Mouse (Mus musculus): ENCODE data around the gene Dctn2. TPM values are rescaled to one million over a fixed set of nuclear protein-coding genes. Genes with fewer than 3 reads are reported as not detected.

The Dctn2 gene
- polyA plus RNA-seq, 1 experiment = 250 TPM

DNA sequence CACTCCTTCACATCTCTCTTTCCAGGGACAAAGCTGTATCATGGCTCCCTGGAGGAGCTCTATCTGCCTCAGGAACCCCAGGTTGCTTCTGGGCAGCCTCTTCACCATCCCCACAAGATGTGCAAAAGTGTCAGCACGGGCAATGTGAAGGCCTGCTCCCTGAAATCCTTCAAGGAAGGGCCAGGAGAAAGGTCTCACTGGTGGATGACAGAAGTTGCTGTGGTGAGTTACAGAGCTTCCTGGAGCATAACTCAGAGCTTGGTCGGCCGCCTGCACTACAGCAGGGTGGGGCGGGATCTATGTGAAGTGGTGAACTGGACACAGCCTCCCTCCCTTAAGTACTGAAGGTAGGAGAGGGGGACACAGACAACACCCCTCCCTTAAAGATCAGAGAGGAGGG lies 56.5 kb downstream of the Dctn2 start:
- no peaks in the 10 kb centered on the region for H3K79me2 ChIP-seq (ENCODE audit: control insufficient read depth, insufficient read depth)
- peaks cover 38% of the 10 kb centered on the region for H3K27me3 ChIP-seq (ENCODE audit: control insufficient read depth, insufficient read depth, insufficient read length)
- H3K36me3 ChIP-seq (ENCODE audit: control insufficient read depth, insufficient read depth) = no peaks in the 10 kb centered on the region
- TF ChIP-seq CEBPB (IDR thresholded peaks at IDR 0.05; ENCODE audit: insufficient read depth, poor library complexity, severe bottlenecking) (no peak), MYOG (IDR thresholded peaks at IDR 0.05; ENCODE audit: control insufficient read depth in 1 of 3, insufficient read depth in 1 of 3, insufficient read length in 2 of 3, low read depth in 2 of 3) (no peak), MYOD1 (IDR thresholded peaks at IDR 0.05; ENCODE audit: control insufficient read depth in 1 of 3, insufficient read length in 2 of 3, low read depth in 2 of 3) (no peak), TCF3 (IDR thresholded peaks at IDR 0.05; ENCODE audit: insufficient read length, low read depth) (no peak), MAX (IDR thresholded peaks at IDR 0.05; ENCODE audit: low read depth) (no peak), POLR2AphosphoS2 (IDR thresholded peaks at IDR 0.05; ENCODE audit: insufficient read length, low read depth) (no peak), POLR2A (IDR thresholded peaks at IDR 0.05; ENCODE audit: insufficient read length, low read depth) (no peak), REST (IDR thresholded peaks at IDR 0.05; ENCODE audit: insufficient read depth, insufficient read length) (no peak)
- H3K4me3 ChIP-seq = no peak overlapping the region
- no peak overlapping the region for H3ac ChIP-seq (ENCODE audit: control insufficient read depth, insufficient read length)
- H3K4me2 ChIP-seq (ENCODE audit: low read depth) = no peak overlapping the region

DNA sequence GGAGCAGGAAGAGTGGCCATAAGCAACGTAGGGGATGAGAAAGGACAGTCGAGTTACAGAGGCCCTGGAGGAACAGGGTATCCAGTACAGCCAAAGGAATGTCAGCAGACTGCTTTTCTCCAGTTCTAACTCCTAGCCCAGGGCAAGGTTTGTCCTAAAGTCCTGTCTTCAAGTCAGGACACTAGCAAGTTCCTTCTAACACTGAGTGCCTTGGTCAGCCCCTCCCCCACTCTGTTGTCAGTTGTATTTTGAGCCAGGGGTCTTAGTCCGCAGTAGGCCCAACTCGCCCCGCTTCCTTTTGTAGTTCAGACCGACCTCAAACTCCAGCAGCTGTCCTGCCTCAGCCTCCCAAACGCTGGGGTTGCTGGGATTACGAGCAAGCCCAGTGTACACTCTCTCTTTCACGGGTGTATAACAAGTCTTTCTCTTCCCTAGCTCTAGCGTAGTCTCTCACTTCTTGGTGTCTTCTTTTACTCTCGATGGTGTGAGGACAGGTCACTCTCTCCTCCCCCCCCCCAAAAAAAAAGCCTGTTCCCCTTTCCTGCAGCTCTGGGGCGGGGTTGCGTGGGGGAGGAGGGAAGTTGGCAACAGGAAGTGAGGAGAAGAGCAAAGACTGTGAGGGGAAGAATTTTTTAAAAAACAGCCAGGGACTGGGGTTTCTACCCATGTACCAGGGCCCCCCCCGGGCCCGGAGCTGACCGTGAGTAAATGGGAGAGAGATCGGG lies 57.1 kb downstream of the Dctn2 start:
- Histone ChIP-seq H3K79me2 (ENCODE audit: control insufficient read depth, insufficient read depth) (no peaks in the 10 kb centered on the region), H3K4me2 (ENCODE audit: low read depth) (no peak overlapping the region), H3ac (ENCODE audit: control insufficient read depth, insufficient read length) (no peak overlapping the region), H3K4me3 (no peak overlapping the region), H3K27me3 (ENCODE audit: control insufficient read depth, insufficient read depth, insufficient read length) (peaks cover 42% of the 10 kb centered on the region), H3K36me3 (ENCODE audit: control insufficient read depth, insufficient read depth) (no peaks in the 10 kb centered on the region)
- TF ChIP-seq SRF (IDR thresholded peaks at IDR 0.05; ENCODE audit: control insufficient read depth, insufficient read length, low read depth) (no peak), TCF12 (IDR thresholded peaks at IDR 0.05; ENCODE audit: insufficient read depth, poor library complexity, severe bottlenecking) (no peak), TCF3 (IDR thresholded peaks at IDR 0.05; ENCODE audit: insufficient read length, low read depth) (no peak), MYOD1 (IDR thresholded peaks at IDR 0.05; ENCODE audit: control insufficient read depth in 1 of 3, insufficient read length in 2 of 3, low read depth in 2 of 3) (no peak)

DNA sequence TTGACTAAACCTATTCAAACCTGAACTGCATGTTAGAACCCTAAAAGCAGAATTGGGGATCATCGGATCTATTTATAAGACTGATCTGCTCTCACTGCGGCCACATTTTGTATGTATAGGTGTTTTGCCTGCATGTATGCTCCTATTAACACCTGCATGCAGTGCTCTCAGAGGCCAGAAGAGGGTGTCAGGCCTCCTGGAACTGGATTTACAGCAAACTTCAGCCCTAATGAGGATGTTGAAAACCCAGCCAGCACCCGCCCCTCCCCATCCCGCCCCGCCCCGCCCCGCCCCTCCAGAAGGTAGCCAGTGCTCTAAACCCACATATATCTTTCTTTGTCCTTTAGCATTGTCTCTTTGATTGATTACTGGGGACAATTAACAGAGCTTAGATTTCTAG lies 58.3 kb downstream of the Dctn2 start:
- no peak overlapping the region for H3ac ChIP-seq (ENCODE audit: control insufficient read depth, insufficient read length)
- no peaks in the 10 kb centered on the region for H3K79me2 ChIP-seq (ENCODE audit: control insufficient read depth, insufficient read depth)
- no peak overlapping the region for H3K4me2 ChIP-seq (ENCODE audit: low read depth)
- TF ChIP-seq CEBPB (IDR thresholded peaks at IDR 0.05; ENCODE audit: insufficient read depth, poor library complexity, severe bottlenecking) (no peak), POLR2A (IDR thresholded peaks at IDR 0.05; ENCODE audit: insufficient read length, low read depth) (no peak), SRF (IDR thresholded peaks at IDR 0.05; ENCODE audit: control insufficient read depth, insufficient read length, low read depth) (no peak), MAX (IDR thresholded peaks at IDR 0.05; ENCODE audit: low read depth) (no peak), MYOG (IDR thresholded peaks at IDR 0.05; ENCODE audit: control insufficient read depth in 1 of 3, insufficient read depth in 1 of 3, insufficient read length in 2 of 3, low read depth in 2 of 3) (no peak), USF1 (IDR thresholded peaks at IDR 0.05; ENCODE audit: low read depth) (no peak), POLR2AphosphoS2 (IDR thresholded peaks at IDR 0.05; ENCODE audit: insufficient read length, low read depth) (no peak), TCF12 (IDR thresholded peaks at IDR 0.05; ENCODE audit: insufficient read depth, poor library complexity, severe bottlenecking) (no peak), REST (IDR thresholded peaks at IDR 0.05; ENCODE audit: insufficient read depth, insufficient read length) (no peak), E2F4 (IDR thresholded peaks at IDR 0.05; ENCODE audit: insufficient read depth) (no peak), TCF3 (IDR thresholded peaks at IDR 0.05; ENCODE audit: insufficient read length, low read depth) (no peak), MYOD1 (IDR thresholded peaks at IDR 0.05; ENCODE audit: control insufficient read depth in 1 of 3, insufficient read length in 2 of 3, low read depth in 2 of 3) (no peak)
- peaks cover 42% of the 10 kb centered on the region for H3K27me3 ChIP-seq (ENCODE audit: control insufficient read depth, insufficient read depth, insufficient read length)
- H3K36me3 ChIP-seq (ENCODE audit: control insufficient read depth, insufficient read depth) = no peaks in the 10 kb centered on the region
- no peak overlapping the region for H3K4me3 ChIP-seq

DNA sequence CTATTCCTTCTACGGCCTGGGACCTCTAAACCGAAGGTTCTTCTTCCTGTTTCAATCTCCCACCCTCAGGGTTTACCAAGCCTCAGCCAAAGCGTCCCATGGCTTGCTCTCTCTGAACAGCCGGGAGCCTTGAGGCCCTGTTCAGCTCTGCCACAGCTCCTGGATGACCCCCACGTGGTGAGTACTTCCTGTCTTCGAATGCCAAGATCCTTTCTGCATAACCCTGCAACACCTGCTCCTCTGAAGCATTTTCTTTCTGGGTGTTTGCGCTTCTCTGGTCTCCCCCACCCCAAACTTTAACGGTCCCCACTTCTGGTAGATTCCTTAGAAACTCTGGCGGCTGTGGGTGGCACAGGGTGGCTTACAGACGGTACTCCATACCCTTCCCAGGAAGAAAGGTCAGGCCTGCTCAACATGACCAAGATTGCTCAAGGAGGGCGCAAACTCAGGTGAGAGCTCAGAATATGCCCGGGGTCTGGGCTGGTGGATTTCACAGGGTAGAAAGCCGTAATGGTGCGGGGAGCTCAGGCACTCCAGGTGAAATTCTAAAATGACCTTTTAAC lies 59.4 kb downstream of the Dctn2 start:
- Histone ChIP-seq H3K4me2 (ENCODE audit: low read depth) (no peak overlapping the region), H3K27me3 (ENCODE audit: control insufficient read depth, insufficient read depth, insufficient read length) (peaks cover 42% of the 10 kb centered on the region)

More for the DNA sequence above, 59.4 kb downstream of the Dctn2 start:
- TF ChIP-seq TCF12 (IDR thresholded peaks at IDR 0.05; ENCODE audit: insufficient read depth, poor library complexity, severe bottlenecking) (no peak), MYOD1 (IDR thresholded peaks at IDR 0.05; ENCODE audit: control insufficient read depth in 1 of 3, insufficient read length in 2 of 3, low read depth in 2 of 3) (no peak), E2F4 (IDR thresholded peaks at IDR 0.05; ENCODE audit: insufficient read depth) (no peak), USF1 (IDR thresholded peaks at IDR 0.05; ENCODE audit: low read depth) (no peak), CEBPB (IDR thresholded peaks at IDR 0.05; ENCODE audit: insufficient read depth, poor library complexity, severe bottlenecking) (no peak), MAX (IDR thresholded peaks at IDR 0.05; ENCODE audit: low read depth) (no peak), SRF (IDR thresholded peaks at IDR 0.05; ENCODE audit: control insufficient read depth, insufficient read length, low read depth) (no peak), REST (IDR thresholded peaks at IDR 0.05; ENCODE audit: insufficient read depth, insufficient read length) (no peak), POLR2AphosphoS2 (IDR thresholded peaks at IDR 0.05; ENCODE audit: insufficient read length, low read depth) (no peak), TCF3 (IDR thresholded peaks at IDR 0.05; ENCODE audit: insufficient read length, low read depth) (no peak), POLR2A (IDR thresholded peaks at IDR 0.05; ENCODE audit: insufficient read length, low read depth) (no peak), MYOG (IDR thresholded peaks at IDR 0.05; ENCODE audit: control insufficient read depth in 1 of 3, insufficient read depth in 1 of 3, insufficient read length in 2 of 3, low read depth in 2 of 3) (no peak)
- H3K79me2 ChIP-seq (ENCODE audit: control insufficient read depth, insufficient read depth) = no peaks in the 10 kb centered on the region
- no peak overlapping the region for H3K4me3 ChIP-seq
- H3K36me3 ChIP-seq (ENCODE audit: control insufficient read depth, insufficient read depth) = no peaks in the 10 kb centered on the region
- no peak overlapping the region for H3ac ChIP-seq (ENCODE audit: control insufficient read depth, insufficient read length)
